In the genomic region with DNA sequence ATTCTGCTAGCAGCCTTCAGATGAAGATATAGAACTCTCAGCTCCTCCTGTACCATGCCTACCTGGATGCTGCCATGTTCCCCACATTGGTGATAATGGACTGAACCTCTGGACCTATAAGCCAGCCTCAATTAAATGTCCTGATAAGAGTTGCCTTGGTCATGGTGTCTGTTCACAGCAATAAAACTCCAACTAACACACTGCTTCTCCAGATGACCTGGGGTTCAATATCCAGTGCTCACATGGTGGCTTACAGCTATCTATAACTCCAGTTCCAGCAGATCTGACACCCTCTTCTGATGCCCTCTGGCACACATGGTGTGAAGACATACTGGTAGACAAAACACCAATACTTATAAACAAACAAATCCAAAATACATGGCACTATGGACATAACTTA, we compare ENCODE assay signal across 28 mouse cellular contexts.
"Had no signal": no experiment of that assay in that cellular context is flagged by ENCODE, and none has a peak within 500 bp of the region (broad histone marks: within the 10 kb centered on the region; RNA-seq: fewer than 3 reads in every experiment).

No protein-coding gene starts in this region.

- H3K27me3 ChIP-seq: embryonic facial prominence, embryonic 12.5 days; embryonic facial prominence, embryonic 13.5 days; embryonic facial prominence, embryonic 15.5 days; forebrain, embryonic 12.5 days; forebrain, embryonic 13.5 days; forebrain, embryonic 15.5 days had no signal

- DNase-seq: cerebellum, adult 2 months; cerebellum, adult 8-10 months; cerebellum, adult 9-10 months; cerebellum, postnatal 10 days; cerebellum, postnatal 14 days; cerebellum, postnatal 25 days; cerebellum, postnatal 36 days; embryo, embryonic 11 days; forebrain, postnatal 0 days; gastrocnemius, adult 2 months; gastrocnemius, postnatal 10 days; gastrocnemius, postnatal 14 days; gastrocnemius, postnatal 25 days; gastrocnemius, postnatal 36 days; heart, adult 11 months; heart, adult 18-20 months; heart, adult 2 months had no signal

- H3K4me3 ChIP-seq: embryonic facial prominence, embryonic 10.5 days; embryonic facial prominence, embryonic 12.5 days; embryonic facial prominence, embryonic 13.5 days; embryonic facial prominence, embryonic 15.5 days; erythroblast, embryonic 14.5 days; forebrain, embryonic 10.5 days; forebrain, embryonic 12.5 days; forebrain, embryonic 13.5 days; forebrain, embryonic 15.5 days; gastrocnemius, adult 2 months; heart, adult 2 months had no signal

- H3K4me1 ChIP-seq: embryonic facial prominence, embryonic 12.5 days; embryonic facial prominence, embryonic 13.5 days; embryonic facial prominence, embryonic 15.5 days; forebrain, embryonic 13.5 days; forebrain, embryonic 15.5 days had no signal

- H3K27ac ChIP-seq: embryonic facial prominence, embryonic 10.5 days; embryonic facial prominence, embryonic 12.5 days; embryonic facial prominence, embryonic 13.5 days; embryonic facial prominence, embryonic 15.5 days; forebrain, embryonic 10.5 days; forebrain, embryonic 12.5 days; forebrain, embryonic 13.5 days; forebrain, embryonic 15.5 days; gastrocnemius, adult 2 months; heart, adult 2 months had no signal

- H3K9me3 ChIP-seq: embryonic facial prominence, embryonic 10.5 days; embryonic facial prominence, embryonic 12.5 days; embryonic facial prominence, embryonic 13.5 days; embryonic facial prominence, embryonic 15.5 days; forebrain, embryonic 10.5 days; forebrain, embryonic 12.5 days; forebrain, embryonic 13.5 days; forebrain, embryonic 15.5 days had no signal

- H3K36me3 ChIP-seq: embryonic facial prominence, embryonic 10.5 days; embryonic facial prominence, embryonic 12.5 days; embryonic facial prominence, embryonic 13.5 days; embryonic facial prominence, embryonic 15.5 days; forebrain, embryonic 10.5 days; forebrain, embryonic 12.5 days; forebrain, embryonic 15.5 days had no signal

- ATAC-seq: forebrain, embryonic 13.5 days; forebrain, embryonic 14.5 days; forebrain, embryonic 15.5 days; forebrain, embryonic 16.5 days; forebrain, postnatal 0 days had no signal

- H3K4me2 ChIP-seq: embryonic facial prominence, embryonic 12.5 days; embryonic facial prominence, embryonic 13.5 days; embryonic facial prominence, embryonic 15.5 days; forebrain, embryonic 12.5 days; forebrain, embryonic 13.5 days; forebrain, embryonic 15.5 days had no signal

- H3K9ac ChIP-seq: embryonic facial prominence, embryonic 12.5 days; embryonic facial prominence, embryonic 13.5 days; embryonic facial prominence, embryonic 15.5 days; forebrain, embryonic 12.5 days; forebrain, embryonic 13.5 days; forebrain, embryonic 15.5 days; forebrain, postnatal 0 days had no signal
